Mouse (Mus musculus): ENCODE results near the gene Rad18.
"Not testable (repeated sequence)": the region's sequence is repeated elsewhere in the genome, so short reads cannot be mapped to it uniquely, and the experiment has no call there.

The Rad18 gene

DNA sequence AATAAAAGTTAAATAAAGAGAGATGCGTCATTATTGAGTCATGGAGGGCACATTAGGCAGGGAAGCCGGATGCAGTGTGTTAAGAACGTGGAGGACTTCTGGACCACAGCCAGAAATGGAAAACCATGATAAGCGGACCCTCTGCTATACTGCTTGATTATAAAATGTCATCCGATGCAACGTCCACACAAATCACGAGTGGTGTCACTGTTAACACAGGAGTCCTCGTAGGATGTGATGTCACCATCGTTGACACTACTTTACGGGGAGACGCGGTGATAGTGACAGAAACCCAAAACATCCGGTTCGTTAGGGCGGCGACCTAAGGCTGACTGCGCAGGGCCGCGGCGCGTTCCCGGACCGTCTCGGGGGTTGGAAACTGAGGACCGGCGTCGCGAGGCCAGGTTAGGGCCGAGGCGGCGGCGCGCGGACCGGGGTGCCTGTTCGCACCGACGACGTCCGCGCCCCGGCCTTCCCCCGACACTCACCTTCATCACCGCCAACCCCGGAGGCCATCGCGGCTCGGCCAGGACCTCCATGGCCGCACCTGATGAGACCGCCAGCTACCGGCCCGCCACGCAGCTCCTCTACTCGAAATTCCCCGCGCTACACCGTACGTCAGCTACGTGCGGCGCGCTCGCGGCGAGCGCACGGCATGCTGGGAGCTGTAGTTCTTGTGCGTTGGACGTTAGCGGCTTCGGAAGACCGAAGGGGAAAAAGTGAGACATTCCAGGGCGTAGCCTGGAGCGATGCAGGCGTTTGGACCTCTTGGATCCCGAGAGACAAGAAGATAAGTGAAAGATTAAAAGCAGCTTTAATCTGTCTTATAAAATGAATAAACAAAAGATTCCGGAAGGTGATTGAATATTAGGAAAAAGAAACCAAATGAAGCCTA, at the start of gene Rad18:
TSS of gene Rad18 (minus strand) at position 631 of the 895 bp plus-strand sequence.
- peak; percentile 64 to 81 for DNase-seq (ENCODE audit: low spot score in 2 of 2)

DNA sequence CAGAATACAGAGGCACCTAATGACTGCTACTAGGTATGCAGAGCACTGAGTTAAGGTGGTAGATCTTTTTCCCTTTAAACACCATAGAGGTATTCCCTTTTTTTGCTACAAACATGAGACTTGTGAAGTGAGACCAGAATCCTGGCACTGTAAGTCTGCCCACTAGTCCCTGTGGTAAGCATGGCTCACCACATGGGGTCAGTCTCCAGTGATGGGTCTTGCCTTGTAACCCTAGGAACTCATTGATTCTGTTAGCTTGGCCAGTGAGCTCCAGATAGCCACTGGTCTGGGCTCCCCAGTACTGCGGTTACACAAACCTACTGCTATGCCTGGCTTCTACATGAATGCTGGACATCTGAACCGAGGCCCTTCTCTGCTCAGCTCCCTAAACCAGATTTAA, 45.8 kb upstream of the Rad18 start:
- DNase-seq (ENCODE audit: low spot score in 2 of 2): no peak

DNA sequence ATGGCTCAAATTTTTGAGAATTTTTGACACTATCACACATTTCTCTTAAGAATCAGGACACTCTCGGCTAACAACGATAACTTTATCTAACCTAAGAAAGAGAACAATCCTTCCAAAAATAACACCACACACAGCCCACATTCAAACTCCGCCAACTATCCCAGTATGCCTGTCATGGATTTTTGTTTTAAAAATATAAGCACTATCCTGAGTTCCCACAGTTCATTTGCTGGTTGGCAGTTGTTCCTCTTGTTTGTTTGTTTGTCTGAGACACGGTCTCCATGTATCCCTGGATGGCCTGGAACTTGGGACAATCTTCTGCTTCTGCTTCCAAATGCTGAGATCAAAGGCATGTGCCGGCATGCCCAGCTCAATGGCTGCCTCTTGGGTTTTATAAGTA, 45.3 kb upstream of the Rad18 start:
- DNase-seq (ENCODE audit: low spot score in 2 of 2): no peak

DNA sequence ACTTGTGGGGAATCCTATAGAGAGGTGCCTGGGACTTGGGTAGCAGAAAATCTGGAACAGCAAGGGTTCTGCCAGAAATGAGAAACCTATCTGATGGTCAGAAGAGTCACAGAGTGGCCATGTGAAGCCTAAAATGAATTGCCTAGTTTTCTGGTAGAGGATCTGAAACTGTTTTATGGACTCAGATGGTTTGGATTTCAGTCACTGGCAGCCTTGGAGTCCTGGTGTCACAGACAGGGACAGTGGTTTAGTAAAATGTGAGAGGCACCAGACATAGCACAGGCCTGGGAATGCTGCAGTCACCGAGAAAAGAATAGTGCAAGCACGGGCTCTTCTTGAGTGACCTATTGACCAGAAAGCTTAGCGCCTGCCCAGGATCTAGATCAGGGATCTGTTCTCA, 43.1 kb upstream of the Rad18 start:
- DNase-seq (ENCODE audit: low spot score in 2 of 2): no peak

- DNase-seq (ENCODE audit: low spot score in 2 of 2): no peak
Observed at GRCm38 (mm10) chr6:112738924-112739323, 42.4 kb upstream of the Rad18 start.

GRCm38 (mm10) chr6:112736471-112736870, 40.0 kb upstream of the Rad18 start:
- no peak for DNase-seq (ENCODE audit: low spot score in 2 of 2)

DNA sequence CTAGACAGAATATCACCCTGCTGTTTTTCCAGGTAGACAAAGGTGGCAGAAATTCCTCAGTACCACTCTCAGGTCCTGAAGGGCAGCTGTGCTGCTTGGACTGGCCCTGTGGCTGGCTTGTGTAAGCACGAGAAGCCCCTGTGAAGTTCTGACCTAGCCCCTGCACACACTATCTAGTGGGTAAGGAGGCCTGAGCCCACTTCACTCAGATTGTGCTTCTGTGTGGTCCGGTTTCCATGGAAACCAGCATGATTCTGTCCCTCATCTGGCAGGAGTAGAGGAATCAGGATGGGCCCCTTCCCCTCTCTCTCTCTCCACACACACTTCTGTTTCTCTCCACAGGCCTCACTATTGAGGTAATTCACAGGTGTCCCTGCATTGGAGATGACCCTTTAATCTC, 38.6 kb upstream of the Rad18 start:
- no peak for DNase-seq (ENCODE audit: low spot score in 2 of 2)

- DNase-seq (ENCODE audit: low spot score in 2 of 2): no peak
Observed at GRCm38 (mm10) chr6:112733942-112734341, 37.5 kb upstream of the Rad18 start.

GRCm38 (mm10) chr6:112732434-112732833, 35.9 kb upstream of the Rad18 start:
- DNase-seq (ENCODE audit: low spot score in 2 of 2): no peak

GRCm38 (mm10) chr6:112731386-112731785, 34.9 kb upstream of the Rad18 start:
- DNase-seq (ENCODE audit: low spot score in 2 of 2): no peak

DNA sequence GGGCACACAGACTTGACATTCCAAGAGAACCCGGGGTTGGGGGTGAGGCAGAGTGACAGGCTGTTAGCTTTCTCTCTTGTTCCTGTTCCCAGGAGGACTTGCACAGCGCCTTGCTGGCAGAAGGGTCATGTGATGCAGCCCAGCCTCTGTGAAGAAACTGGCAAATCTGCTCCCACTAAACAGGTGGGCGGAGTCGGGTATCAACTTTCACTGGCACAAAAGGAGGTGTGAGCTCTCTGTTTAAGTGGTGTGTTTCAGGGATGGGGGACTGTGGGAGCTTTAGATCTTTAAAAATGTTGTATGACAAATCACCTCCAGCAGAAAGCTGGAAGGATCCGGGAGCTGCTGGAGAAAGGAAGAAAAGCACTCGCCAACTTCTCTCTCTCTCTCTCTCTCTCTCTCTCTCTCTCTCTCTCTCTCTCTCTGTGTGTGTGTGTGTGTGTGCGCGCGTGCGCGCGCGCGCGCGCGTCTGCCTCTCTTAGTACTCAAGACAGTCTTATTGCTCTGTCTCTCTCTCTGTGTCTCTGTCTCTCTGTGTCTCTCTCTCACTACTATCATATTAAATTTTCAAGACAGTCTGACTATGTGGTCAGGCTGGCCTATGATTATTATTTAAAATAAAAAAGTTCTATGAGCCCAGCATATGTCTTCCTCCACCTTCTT, 32.4 kb upstream of the Rad18 start:
- DNase-seq (ENCODE audit: low spot score in 2 of 2): no peak

- no peak for DNase-seq (ENCODE audit: low spot score in 2 of 2)
Observed at GRCm38 (mm10) chr6:112725468-112725867, 29.0 kb upstream of the Rad18 start.

DNA sequence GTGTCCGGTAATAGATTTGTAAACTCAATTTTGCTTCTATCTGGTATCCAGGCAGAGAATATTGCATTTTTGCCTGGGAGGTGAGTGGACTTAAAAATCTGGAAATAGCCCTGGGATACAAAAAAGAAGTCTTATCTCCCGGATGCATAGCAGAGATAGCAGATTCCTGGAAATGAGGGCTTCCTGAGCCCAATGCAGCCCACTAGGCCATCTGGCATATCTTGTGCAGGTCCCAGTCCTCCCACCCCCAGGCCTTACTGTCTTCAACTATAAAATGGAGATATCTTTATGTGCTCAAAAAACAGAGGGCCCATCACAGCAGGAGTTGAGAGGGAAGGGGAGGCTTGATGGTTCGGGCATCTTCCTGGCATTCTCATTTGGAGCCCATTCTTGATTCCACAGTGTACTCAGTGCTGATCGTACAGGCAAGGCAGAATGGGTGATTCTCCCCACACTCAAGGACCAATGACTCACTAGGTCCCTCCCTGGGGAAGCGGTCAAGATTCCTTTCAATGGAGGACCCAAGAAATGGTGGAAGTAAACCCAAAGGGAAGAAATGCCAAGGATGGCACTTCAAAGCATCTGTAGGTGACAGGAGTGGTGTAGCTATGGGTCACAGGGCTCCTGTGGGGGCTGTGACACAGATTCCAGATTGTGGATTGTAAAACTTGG, 24.1 kb upstream of the Rad18 start:
- no peak for DNase-seq (ENCODE audit: low spot score in 2 of 2)

- DNase-seq (ENCODE audit: low spot score in 2 of 2): no peak
Observed at GRCm38 (mm10) chr6:112719983-112720382, 23.5 kb upstream of the Rad18 start.

DNA sequence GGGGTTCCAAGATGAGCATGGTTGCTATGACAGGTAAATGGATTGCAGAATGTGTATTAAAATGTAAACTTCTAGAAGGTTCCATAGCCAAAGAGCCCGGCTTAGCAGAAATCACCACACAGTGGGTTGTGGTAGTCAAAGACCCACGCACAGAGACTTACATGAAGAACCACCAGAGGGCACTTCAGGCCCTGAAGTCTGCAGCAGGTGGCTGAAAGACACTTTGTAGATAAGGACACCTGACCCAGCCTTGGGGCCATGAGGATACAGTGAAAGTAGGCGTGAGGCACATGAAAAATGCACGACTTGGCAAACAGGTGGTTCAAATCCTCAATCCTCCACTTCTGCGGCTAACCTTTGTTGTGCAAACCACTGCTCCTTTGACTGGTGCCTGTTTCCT, 20.7 kb upstream of the Rad18 start:
- no peak for DNase-seq (ENCODE audit: low spot score in 2 of 2)

DNA sequence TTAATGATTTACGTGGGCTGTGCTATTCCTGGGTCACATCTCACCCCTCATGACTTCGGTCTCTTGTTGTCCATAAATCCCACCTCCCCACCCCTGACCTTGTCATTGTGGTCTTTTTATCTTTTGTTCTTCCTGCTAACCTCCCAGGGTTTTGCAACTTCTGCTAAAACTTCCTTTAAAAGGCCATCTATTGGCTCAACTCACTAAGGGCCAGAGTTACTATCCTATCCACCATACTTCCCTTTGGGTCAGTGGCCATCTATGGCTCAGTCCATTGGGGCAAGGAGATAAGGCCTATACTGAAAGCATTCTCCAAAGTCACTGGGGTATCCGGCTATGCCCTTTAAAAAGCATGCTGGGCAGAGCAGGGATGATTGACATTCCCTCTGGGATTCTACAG, 17.5 kb upstream of the Rad18 start:
- DNase-seq (ENCODE audit: low spot score in 2 of 2): no peak

DNA sequence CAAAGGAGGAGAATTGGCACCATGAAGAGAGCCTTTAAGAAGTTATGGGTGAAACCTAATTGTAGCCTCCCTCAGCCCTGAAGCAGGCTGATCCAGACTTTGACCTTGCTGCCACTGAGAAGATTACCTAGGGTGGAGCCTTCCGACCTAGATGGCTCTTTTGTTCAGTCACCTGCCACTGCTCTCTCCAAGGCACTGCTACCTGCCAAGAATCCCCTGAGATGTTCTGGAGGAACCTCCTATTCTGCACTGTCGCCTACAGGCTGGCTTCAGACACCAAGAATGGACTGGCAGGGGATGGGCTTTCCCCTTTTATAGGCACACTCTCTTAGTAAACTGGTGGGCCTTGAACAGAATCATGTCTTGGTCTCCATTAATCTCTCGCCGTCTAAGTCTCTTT, 5.8 kb upstream of the Rad18 start:
- not testable (repeated sequence) for DNase-seq (ENCODE audit: low spot score in 2 of 2)

DNA sequence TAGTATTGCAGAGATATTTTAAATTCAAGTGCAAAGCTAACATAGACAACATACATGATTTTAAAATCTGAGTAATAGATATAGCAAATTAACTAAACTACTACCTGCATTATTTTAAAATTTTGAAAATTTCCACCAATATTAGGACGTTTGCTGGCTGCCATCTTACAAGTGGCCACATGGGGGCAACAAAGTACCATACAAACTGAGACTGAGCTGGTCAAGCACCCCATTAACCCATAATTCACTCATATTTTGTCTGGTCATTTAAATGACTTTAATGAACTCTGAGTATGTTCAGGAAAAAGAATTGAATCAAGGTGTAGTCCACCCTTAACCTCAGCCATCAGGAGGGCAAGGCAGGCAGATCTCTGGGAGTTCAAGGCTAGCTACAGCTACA, 3.9 kb upstream of the Rad18 start:
- DNase-seq (ENCODE audit: low spot score in 2 of 2): peak in 1 of 2 experiments; percentile 37

GRCm38 (mm10) chr6:112699115-112699514, 2.6 kb upstream of the Rad18 start:
- DNase-seq (ENCODE audit: low spot score in 2 of 2): no peak

GRCm38 (mm10) chr6:112694492-112694891, 2.0 kb downstream of the Rad18 start:
- no peak for DNase-seq (ENCODE audit: low spot score in 2 of 2)

- no peak for DNase-seq (ENCODE audit: low spot score in 2 of 2)
Observed at GRCm38 (mm10) chr6:112691523-112691922, 5.0 kb downstream of the Rad18 start.

GRCm38 (mm10) chr6:112688033-112688432, 8.5 kb downstream of the Rad18 start:
- DNase-seq (ENCODE audit: low spot score in 2 of 2): no peak

DNA sequence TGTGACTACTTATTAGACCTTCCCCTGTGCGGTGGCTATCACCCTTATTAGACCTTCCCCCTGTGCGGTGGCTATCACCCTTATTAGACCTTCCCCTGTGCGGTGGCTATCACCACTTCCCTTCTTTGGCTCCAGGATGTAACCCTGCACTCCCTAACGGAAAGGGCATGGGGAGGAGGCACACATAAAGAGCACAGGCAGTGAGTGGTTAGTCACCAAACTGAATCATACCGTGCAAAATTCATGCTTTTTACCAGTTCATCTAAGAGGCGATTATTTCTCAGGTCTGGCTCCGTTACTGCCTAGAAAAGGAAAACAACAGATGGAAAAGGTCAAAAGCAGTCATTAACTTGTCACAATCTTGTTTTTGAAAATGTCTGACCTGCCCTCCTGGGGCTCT, 10.0 kb downstream of the Rad18 start:
- no peak for DNase-seq (ENCODE audit: low spot score in 2 of 2)

Data from spleen, postnatal 14 days (tissue).